Mouse (Mus musculus) erythroblast, embryonic 14.5 days (primary cell): ENCODE measurements around the gene Crybb3.

Source experiments
- GATA1 ChIP-seq: IDR thresholded peaks from 2 replicates; pipeline ENCODE4 v1.6.1; 2012; ENCODE audit warnings: low read length, inconsistent platforms, mixed read lengths
- TAL1 ChIP-seq: IDR thresholded peaks from 3 replicates; pipeline ENCODE4 v1.6.1; 2012; ENCODE audit warnings: low read length, inconsistent platforms, mixed read lengths

DNA sequence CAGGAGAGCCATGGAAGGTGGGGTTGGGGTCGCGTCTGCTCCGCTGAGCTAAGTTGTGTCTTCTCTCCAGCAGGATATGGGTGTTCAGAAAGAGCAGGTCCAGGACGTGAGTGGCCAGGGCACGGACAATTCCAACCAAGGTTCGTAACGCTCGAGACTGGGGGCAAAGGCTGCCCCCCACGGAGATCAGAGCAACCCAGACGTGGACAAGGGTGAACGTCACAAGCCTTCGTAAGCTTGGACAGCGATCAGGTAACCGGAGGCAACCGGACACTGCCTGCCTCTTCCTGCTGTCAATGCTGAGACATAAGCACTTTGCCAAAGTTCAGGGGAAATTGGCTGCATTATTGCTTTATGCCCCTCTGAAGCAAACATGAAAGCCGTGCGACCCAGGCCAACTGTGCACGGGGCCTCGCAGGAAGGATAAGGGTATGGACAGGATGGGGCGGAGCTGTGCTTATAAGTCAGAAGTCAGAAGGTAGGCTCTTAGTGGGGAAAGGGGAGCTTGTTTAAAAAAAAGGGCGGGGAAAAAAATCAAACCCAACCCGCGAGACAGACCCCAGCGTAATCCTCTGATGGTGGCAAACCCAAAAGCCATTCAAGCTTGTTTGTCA is 8.8 kb upstream of the Crybb3 start:
- no peak for TF ChIP-seq GATA1
- no peak for TF ChIP-seq TAL1
